Mouse (Mus musculus) liver, postnatal 0 days (tissue): ENCODE measurements around the gene Adgrg6.

Source experiments
- CTCF ChIP-seq: sonication (generic); IDR thresholded peaks from 2 replicates; pipeline ENCODE4 v1.5.1; 2016; ENCODE audit warnings: antibody characterized with exemption, low read depth
- EP300 ChIP-seq: IDR thresholded peaks from 2 replicates; pipeline ENCODE4 v1.6.1; 2016; ENCODE audit warnings: antibody characterized with exemption, low read depth, mild to moderate bottlenecking

DNA sequence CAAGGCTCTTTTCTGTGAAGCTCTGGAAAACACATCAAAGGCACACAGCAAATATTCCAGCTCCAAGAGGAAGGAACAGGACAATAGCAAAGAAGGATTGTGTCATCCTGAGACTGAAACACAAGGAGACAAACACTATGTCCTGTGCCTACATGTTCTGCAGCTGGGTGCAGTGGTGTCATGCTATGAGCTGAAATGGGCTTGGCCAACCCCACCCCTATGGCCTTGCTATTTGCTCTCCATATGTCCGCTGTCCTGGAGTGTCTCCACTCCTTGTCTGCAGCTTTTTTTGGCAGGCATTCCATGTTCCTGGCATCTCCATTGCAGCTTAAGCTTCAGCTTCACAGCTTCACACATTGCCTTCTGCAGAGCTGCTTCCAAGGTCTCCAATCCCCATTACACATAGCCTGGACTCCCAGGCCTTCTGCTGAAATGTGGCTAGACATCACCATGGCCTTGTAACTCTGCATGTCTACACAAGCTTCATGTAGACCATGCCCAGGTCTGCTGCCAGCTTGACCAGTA lies 180.3 kb downstream of the Adgrg6 start:
- TF ChIP-seq CTCF (no peak), EP300 (no peak)
